Mouse (Mus musculus) monocyte, adult 5-6 weeks (primary cell): ENCODE measurements around the gene Lrrc4c. TPM values are rescaled to one million over a fixed set of nuclear protein-coding genes. Genes with fewer than 3 reads are reported as not detected.

Experiments used
- ATAC-seq: fragments of 153-309, 156-312 bp; replicated peaks from 2 replicates; pipeline ENCODE4 v1.8.0; 2017; ENCODE audit warnings: mild to moderate bottlenecking; ENCODE audit not compliant: low TSS enrichment, insufficient number of reproducible peaks, severe bottlenecking, poor library complexity, low FRiP score
- total RNA-seq: library from RNA; stranded (forward); fragments of 200-1000, 200-491, 200-594 nt; gene quantifications from 3 replicates; pipeline ENCODE4 v1.2.3, GENCODE M21; 2017

Gene Lrrc4c
- total RNA-seq, 1 experiment from 2014 or later, result not detected

DNA sequence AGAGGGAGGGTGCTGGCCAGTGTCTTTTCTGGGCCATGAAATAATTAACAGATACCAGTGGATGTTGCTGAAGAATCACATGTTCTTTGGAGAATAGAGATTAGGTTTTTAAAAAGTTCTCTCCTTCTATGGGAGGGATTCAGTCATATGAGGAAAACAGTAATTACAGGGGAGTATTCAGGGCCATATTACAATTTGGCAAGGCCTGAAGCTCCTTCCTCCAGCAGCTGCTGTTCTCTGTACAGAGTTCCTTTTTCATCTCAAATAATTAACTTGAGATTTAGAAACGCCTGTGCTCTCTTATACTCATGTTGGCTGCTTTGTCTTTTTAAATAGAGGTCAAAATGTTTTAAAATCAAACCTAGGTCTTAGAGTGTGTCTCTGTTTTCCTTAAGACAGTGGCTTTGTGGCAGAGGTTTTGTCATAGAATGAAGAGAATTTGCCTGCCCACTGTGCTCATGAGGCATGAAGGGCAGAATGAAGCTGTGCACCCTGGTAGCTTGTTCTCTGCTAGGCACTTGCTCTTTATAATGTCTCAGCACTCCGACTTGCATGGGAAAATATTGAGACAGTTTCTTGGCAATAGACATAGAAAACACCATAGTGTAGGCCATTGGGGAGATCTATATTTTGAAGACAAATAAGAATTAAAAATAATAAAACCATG, 1206.4 kb downstream of the Lrrc4c start:
- ATAC-seq, result no peak

DNA sequence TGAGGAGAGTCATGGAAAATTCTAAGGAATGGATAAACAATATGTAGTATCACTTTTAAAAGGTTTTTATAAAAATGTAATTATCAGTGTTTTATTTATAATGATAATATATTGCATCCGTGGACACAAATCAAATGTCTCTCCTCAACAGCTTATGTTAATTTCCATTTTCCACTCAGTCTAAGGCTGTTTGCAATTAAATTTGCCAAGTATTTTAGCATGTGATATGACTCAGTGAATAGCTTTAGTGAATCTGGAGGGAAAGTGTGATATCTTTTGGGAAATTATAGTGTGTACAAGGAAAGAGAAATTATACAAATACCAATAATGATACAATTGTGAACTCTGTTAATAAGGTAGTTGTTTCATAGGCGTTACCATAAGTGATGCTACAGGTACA, 1207.1 kb downstream of the Lrrc4c start:
- no peak for ATAC-seq

DNA sequence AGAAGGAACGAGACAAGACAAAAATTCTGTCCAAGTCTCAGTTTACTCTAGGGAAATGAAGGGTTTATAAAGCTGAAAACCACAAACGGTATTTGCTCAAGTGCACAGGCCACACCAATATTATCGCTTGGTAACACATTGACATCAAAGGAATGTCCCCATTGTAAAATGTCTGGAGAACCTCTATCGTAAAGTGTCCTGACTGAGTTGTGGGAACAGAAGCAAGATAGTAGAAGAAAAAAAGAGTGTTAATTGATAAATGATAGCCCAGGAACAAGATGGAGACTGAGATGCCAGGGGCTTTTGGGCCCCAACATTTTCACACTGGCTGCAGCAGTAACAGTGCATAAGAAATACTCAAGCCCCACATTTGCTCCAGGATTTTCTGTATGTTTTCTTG, 1212.7 kb downstream of the Lrrc4c start:
- ATAC-seq, result no peak

- no peak for ATAC-seq
Measured at GRCm38 (mm10) chr2:97543691-97544672, 1226.0 kb downstream of the Lrrc4c start.

- ATAC-seq, result no peak
Measured at GRCm38 (mm10) chr2:97544673-97545071, 1226.7 kb downstream of the Lrrc4c start.

DNA sequence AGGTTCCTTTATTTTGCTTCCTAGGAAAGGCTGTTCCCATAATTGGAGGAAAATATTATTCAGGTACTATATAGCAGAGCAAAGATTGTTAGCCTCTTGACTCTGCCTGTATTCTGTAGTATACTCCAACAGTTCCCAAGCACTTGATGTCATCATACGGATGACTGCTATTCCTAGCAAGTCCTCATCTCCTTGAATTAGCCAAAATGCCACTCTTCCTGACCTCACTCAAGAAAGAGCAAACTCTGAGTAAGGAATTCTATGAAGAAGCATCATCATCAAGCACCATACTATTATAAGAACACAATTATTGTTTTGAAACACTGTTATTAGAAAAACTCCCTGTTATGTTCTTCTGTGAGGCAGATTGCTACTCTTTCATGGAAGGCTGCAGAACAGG, 1228.0 kb downstream of the Lrrc4c start:
- no peak for ATAC-seq

DNA sequence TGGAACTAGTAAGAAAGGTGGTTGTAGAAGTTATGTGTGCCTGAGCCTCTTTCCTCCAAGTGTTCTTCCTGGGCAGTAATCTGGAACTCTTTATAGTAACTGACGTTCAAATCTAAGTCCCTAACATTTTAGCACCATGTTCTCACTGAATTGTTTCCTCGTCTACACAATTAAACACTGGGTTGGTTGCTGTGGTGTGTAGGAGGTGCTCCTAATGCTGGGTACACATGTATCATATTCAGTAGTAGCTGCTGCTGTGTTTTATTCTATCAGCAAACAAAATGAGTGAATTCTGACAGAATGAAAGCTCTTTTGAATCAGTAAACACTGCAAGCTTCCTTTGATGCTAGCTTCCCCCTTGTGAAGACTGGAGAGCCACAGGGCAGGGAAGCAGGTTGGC, 1246.5 kb downstream of the Lrrc4c start:
- ATAC-seq, result no peak

- ATAC-seq, result no peak
Measured at GRCm38 (mm10) chr2:97568954-97569353, 1251.0 kb downstream of the Lrrc4c start.

GRCm38 (mm10) chr2:97574921-97575320, 1257.0 kb downstream of the Lrrc4c start:
- no peak for ATAC-seq

DNA sequence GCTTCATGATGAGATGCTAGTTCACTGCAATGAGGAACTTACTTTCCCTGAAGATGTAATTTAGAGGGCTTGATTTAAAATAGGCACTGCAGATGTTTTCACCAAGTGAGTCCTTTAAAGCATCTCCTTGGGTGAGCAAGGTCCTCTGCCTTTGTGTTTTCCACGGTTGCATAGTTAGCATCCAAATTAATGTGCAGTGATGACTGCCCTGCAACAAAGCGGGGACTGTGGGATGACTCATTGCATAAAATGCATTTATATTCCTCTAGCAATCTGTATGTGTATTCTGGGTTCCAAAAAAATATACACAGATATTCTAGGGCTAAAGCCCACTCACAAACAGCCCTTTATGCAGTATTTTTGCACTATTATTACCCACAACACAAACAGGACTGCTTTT, 1263.2 kb downstream of the Lrrc4c start:
- no peak for ATAC-seq

DNA sequence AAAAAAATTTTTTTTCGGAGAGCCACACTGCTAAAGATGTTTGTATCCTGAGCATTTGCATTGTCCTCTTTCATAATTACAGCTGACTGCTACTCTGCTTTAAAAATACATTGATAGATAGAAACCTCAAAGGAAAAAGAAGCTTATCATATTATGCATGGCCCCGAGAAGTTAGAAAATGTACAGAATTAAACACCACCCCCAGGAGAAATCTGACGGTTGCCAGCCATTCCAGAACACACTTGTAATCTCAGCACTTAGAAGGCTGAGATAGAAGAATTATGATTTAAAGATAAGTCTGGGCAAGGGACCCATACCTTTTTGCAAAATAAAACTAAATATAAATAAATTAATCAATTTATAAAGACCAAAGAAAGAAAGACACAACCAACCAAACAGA, 1268.4 kb downstream of the Lrrc4c start:
- no peak for ATAC-seq

DNA sequence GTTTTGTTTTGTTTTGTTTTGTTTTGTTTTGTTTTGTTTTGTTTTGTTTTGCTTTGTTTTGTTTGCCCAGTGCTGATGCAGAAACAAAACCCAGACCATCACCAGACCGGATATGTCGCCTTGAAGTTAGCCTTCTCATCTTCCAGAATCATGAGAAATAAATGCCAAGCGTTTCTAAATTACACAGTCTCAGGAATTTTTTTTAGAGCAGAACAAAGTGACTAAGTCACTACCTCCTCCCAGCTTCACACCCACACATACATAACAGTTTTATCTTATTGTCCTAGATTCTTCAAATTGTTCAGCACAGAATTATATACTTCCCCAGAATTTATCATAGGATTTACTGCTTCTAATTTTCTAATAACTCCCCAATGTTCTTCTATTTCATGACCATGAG, 1272.6 kb downstream of the Lrrc4c start:
- ATAC-seq, result no peak

- ATAC-seq, result no peak
Measured at GRCm38 (mm10) chr2:97604182-97604581, 1286.2 kb downstream of the Lrrc4c start.

DNA sequence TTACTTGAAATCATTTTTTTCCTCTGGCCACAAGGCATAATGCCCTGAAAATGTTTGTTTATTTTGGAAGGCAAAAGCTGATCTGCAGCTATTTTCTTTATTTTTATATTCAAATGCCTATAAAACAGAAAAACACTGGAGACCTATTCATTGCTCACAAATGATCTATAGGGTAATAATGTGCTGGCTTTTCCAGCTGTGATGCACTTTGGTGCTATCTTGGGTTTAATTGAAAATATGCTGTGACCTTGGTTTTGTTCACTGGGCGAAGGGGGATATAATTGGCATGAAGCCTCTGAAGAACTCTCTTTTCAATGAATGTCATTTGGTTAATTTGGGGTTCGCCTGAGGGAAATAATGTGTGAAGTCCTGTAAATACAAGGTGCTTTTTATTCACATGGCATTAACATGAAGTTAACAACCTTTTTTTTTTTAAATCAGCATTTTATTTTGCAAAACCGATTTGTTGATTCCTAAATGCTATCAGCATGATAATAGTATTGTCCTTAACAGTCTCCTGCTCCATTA, 1286.8 kb downstream of the Lrrc4c start:
- no peak for ATAC-seq

DNA sequence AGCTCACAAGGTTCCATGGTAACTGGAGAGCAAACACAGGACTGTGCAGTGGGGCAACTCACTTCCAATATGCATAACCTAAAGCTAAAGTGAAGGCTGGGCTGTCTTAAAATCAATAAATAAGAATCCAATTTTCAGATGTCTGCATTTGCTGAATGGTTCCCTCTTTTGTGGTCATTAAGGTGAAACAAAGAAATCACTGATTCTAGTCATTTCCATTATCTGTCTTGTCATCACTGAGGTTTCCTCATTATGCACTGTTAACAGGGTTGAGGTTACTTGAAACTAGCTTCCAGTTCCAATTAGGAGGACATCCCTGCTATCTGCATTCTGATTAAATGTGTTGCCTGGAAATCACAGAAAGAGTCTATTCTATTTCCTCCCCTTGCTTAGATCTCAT, 1291.5 kb downstream of the Lrrc4c start:
- ATAC-seq, result no peak

GRCm38 (mm10) chr2:97610566-97610965, 1292.6 kb downstream of the Lrrc4c start:
- no peak for ATAC-seq

- no peak for ATAC-seq
Measured at GRCm38 (mm10) chr2:97614724-97615123, 1296.8 kb downstream of the Lrrc4c start.

DNA sequence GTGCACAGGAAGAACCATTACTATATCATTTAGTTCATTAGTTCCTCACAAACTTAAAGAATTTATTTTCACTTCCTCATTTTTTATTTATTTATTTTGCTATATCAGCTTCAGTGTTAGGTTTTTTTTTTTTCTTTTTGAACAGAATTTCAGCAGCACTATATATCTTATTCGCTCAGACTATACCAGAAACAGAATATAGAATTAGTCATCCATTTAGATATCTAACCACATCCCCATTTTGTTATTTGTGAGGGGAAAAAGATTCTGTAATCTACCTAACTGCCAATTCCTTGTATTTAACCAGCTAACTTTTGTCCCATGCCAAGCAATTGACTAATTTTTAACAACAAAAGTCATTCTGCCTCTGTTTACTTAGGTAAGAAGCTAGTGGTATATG, 1300.6 kb downstream of the Lrrc4c start:
- no peak for ATAC-seq

- ATAC-seq, result no peak
Measured at GRCm38 (mm10) chr2:97639941-97640340, 1322.0 kb downstream of the Lrrc4c start.

DNA sequence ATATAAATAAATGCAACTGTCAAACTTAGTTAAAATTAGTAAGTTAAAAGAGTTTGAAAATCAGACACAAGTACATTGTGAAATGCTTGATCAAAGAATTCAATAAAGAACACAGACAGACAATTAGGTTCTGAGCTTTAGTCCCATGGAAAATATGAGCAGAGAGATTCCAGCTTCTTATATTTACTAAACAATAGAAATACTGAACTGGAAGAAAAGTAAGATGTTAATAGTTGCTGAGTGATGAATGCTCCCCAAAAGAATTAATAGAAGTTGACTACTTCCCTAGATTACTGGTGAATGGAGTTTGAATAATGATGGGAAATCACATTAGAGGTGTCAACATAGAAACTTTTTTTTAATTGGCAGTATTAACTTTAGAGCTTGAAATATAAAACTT, 1323.7 kb downstream of the Lrrc4c start:
- no peak for ATAC-seq
